Mouse (Mus musculus) C2C12 (cell line): Measurements from ENCODE around the gene Zfp459.
"Not testable (repeated sequence)": the region's sequence is repeated elsewhere in the genome, so short reads cannot be mapped to it uniquely, and the experiment has no call there.

ENCODE experiments used
- CTCF ChIP-seq: IDR thresholded peaks from one replicate; pipeline ENCODE4 v1.5.1; 2011; ENCODE audit not compliant: control insufficient read depth, insufficient read depth, insufficient read length
- FOSL1 ChIP-seq: IDR thresholded peaks from one replicate; pipeline ENCODE4 v1.8.0; 2011; ENCODE audit warnings: mild to moderate bottlenecking, low read length; ENCODE audit not compliant: poor library complexity, insufficient read depth, severe bottlenecking
- MAX ChIP-seq: IDR thresholded peaks from one replicate; pipeline ENCODE4 v1.6.1; 2011; ENCODE audit warnings: mild to moderate bottlenecking, control low read depth
- MYOD1 ChIP-seq: IDR thresholded peaks from one replicate; pipeline ENCODE4 v1.6.1; 2011; ENCODE audit warnings: low read depth; ENCODE audit not compliant: control insufficient read depth, insufficient read length
- MYOG ChIP-seq: IDR thresholded peaks from one replicate; pipeline ENCODE4 v1.6.1; 2011; ENCODE audit not compliant: control insufficient read depth, insufficient read length; ENCODE audit errors: extremely low read depth
- USF1 ChIP-seq: IDR thresholded peaks from one replicate; pipeline ENCODE4 v1.6.1; 2011; ENCODE audit warnings: low read depth, mild to moderate bottlenecking, control low read depth, moderate library complexity

DNA sequence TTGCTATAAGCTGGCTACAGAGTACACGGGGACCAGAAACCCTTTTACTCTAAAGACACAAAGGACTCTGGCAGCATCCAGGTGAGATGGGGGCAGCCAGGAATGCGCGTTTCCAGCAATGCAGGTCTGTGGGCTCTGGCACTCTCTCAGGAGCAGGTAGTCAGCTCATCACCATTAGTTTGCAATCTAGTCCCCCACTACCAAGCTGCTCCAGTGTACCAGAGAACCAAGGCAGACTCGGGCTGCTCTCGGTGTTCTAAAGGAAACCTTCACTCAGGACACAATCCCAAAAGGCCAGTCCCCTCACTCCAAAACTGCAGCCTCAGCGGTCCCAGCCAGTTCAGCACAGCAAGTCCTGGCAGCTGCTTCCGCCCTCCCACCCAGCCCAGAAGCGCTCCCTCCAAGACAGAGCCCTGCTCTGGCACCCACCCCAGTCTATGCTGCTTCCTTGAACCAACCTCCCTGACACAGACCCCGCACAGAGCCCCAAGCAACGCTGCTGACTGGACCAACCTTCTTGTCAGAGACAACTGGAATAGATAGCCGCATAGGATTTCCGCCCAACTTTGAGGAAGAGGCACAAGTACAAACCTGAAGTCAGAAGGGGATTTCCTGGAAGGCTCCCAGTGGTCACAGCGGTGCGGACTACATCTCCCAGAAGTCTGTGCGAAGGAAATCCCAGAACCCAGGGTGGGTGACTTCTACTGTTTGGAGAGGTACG is 21.9 kb downstream of the Zfp459 start, which contains the start of gene Zfp429:
- not testable (repeated sequence) for TF ChIP-seq CTCF, USF1, MAX, MYOD1, FOSL1, MYOG
